Mouse (Mus musculus): ENCODE measurements around the gene Ppp1r16b. TPM values are rescaled to one million over a fixed set of nuclear protein-coding genes. Genes with fewer than 3 reads are reported as not detected.

The Ppp1r16b gene
- polyA plus RNA-seq, 1 experiment from 2014 or later: 4.5 TPM

- no peak overlapping the region for H3K9ac ChIP-seq (ENCODE audit: low read depth, low read length)
- no peak overlapping the region for H3K4me3 ChIP-seq (ENCODE audit: low read depth, low read length)
- 35% methylated on average over 6 of the region's 6 CpGs for WGBS (ENCODE audit: insufficient replicate concordance)
- no peaks in the 10 kb centered on the region for H3K4me1 ChIP-seq (ENCODE audit: control insufficient read depth, insufficient read depth, low read length)
- ATAC-seq (replicated peaks; ENCODE audit: insufficient number of reproducible peaks, low FRiP score, low TSS enrichment): peak; percentile 69
- H3K27ac ChIP-seq (ENCODE audit: low read depth, low read length): 0 out of 2 replicates have a peak overlapping the region, but pooled peaks have one; percentile 17
- no peak overlapping the region for H3K4me2 ChIP-seq
- no peaks in the 10 kb centered on the region for H3K36me3 ChIP-seq (ENCODE audit: control insufficient read depth, insufficient read depth, low read length)
- no peaks in the 10 kb centered on the region for H3K9me3 ChIP-seq (replicated peaks; ENCODE audit: control insufficient read depth, low read length)
- H3K27me3 ChIP-seq (ENCODE audit: control insufficient read depth, insufficient read depth, low read length): no peaks in the 10 kb centered on the region
Observed at GRCm38 (mm10) chr2:158658822-158659221, 6.4 kb upstream of the Ppp1r16b start.

- Histone ChIP-seq H3K4me2 (no peak overlapping the region), H3K9ac (ENCODE audit: low read depth, low read length) (no peak overlapping the region), H3K27ac (ENCODE audit: low read depth, low read length) (0 out of 2 replicates have a peak overlapping the region, but pooled peaks have one; percentile 17), H3K4me1 (ENCODE audit: control insufficient read depth, insufficient read depth, low read length) (no peaks in the 10 kb centered on the region), H3K27me3 (ENCODE audit: control insufficient read depth, insufficient read depth, low read length) (no peaks in the 10 kb centered on the region), H3K4me3 (ENCODE audit: low read depth, low read length) (no peak overlapping the region), H3K36me3 (ENCODE audit: control insufficient read depth, insufficient read depth, low read length) (no peaks in the 10 kb centered on the region), H3K9me3 (replicated peaks; ENCODE audit: control insufficient read depth, low read length) (no peaks in the 10 kb centered on the region)
- WGBS (ENCODE audit: insufficient replicate concordance): 67% methylated on average over 3 of the region's 3 CpGs
- no peak for ATAC-seq (replicated peaks; ENCODE audit: insufficient number of reproducible peaks, low FRiP score, low TSS enrichment)
Observed at GRCm38 (mm10) chr2:158659346-158659745, 5.9 kb upstream of the Ppp1r16b start.

DNA sequence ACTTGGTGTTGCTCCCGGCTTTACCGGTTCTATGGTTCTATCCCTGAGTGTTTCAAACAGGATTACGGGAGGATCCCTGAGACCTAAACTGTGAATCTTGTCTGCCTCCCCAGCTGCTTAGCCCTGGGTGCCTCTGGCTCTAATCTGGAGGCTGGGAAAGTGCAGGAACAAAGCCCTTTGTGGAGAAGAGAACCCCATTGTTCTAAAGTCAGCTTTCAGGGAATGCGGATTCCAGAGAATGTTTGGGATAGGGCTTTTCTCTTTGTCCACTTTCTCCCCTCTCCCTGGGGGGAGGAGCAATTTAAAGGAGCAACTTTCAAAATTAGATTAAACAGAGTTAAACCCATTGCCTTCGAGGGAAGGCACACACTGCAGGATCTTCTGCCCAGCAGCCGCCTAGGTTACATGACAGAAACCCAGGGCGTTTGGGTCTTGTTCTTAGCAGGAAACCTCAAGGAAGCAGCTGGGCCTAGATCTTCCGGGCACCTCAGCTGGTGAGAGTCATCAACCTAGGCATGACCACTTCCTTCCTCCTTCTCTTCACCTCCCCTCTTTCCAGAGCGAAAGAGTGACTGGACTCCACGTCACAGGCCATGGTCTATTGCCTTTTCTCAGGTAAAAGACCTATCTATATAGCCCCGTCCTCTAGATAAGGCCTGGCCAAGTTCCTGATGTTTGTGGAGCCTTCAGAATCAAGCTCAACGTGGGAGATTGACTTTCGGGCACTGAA is 1.0 kb downstream of the Ppp1r16b start:
- H3K4me1 ChIP-seq (ENCODE audit: control insufficient read depth, insufficient read depth, low read length): peaks cover 11% of the 10 kb centered on the region
- H3K27me3 ChIP-seq (ENCODE audit: control insufficient read depth, insufficient read depth, low read length): peaks cover 35% of the 10 kb centered on the region
- no peak overlapping the region for H3K4me3 ChIP-seq (ENCODE audit: low read depth, low read length)
- no peak overlapping the region for H3K27ac ChIP-seq (ENCODE audit: low read depth, low read length)
- no peak overlapping the region for H3K9ac ChIP-seq (ENCODE audit: low read depth, low read length)
- 33% methylated on average over 13 of the region's 13 CpGs for WGBS (ENCODE audit: insufficient replicate concordance)
- no peaks in the 10 kb centered on the region for H3K9me3 ChIP-seq (replicated peaks; ENCODE audit: control insufficient read depth, low read length)
- H3K4me2 ChIP-seq: no peak overlapping the region; the same call in 1 of the 2 replicates
- H3K36me3 ChIP-seq (ENCODE audit: control insufficient read depth, insufficient read depth, low read length): no peaks in the 10 kb centered on the region
- no peak for ATAC-seq (replicated peaks; ENCODE audit: insufficient number of reproducible peaks, low FRiP score, low TSS enrichment)

GRCm38 (mm10) chr2:158667022-158667670 is 1.9 kb downstream of the Ppp1r16b start:
- H3K9me3 ChIP-seq (replicated peaks; ENCODE audit: control insufficient read depth, low read length): no peaks in the 10 kb centered on the region
- peak overlapping the region; percentile 68 for H3K9ac ChIP-seq (ENCODE audit: low read depth, low read length)
- no peak overlapping the region for H3K27ac ChIP-seq (ENCODE audit: low read depth, low read length)
- peak; percentile 67 for ATAC-seq (replicated peaks; ENCODE audit: insufficient number of reproducible peaks, low FRiP score, low TSS enrichment)
- no peaks in the 10 kb centered on the region for H3K36me3 ChIP-seq (ENCODE audit: control insufficient read depth, insufficient read depth, low read length)
- H3K4me2 ChIP-seq: peak overlapping the region; percentile 83
- WGBS (ENCODE audit: insufficient replicate concordance): under 1% methylated on average over 47 of the region's 47 CpGs
- peaks cover 11% of the 10 kb centered on the region for H3K4me1 ChIP-seq (ENCODE audit: control insufficient read depth, insufficient read depth, low read length)
- H3K4me3 ChIP-seq (ENCODE audit: low read depth, low read length): peak overlapping the region; percentile 56
- H3K27me3 ChIP-seq (ENCODE audit: control insufficient read depth, insufficient read depth, low read length): peaks cover 35% of the 10 kb centered on the region

- Histone ChIP-seq H3K9ac (ENCODE audit: low read depth, low read length) (peak overlapping the region; percentile 68), H3K27ac (ENCODE audit: low read depth, low read length) (no peak overlapping the region), H3K9me3 (replicated peaks; ENCODE audit: control insufficient read depth, low read length) (no peaks in the 10 kb centered on the region), H3K27me3 (ENCODE audit: control insufficient read depth, insufficient read depth, low read length) (peaks cover 35% of the 10 kb centered on the region), H3K4me3 (ENCODE audit: low read depth, low read length) (peak overlapping the region; percentile 56), H3K4me2 (peak overlapping the region; percentile 83), H3K36me3 (ENCODE audit: control insufficient read depth, insufficient read depth, low read length) (no peaks in the 10 kb centered on the region), H3K4me1 (ENCODE audit: control insufficient read depth, insufficient read depth, low read length) (peaks cover 16% of the 10 kb centered on the region)
- under 1% methylated on average over 54 of the region's 54 CpGs for WGBS (ENCODE audit: insufficient replicate concordance)
- ATAC-seq (replicated peaks; ENCODE audit: insufficient number of reproducible peaks, low FRiP score, low TSS enrichment): 0 out of 2 replicates have a peak, but pooled peaks have one; percentile 36
Observed at GRCm38 (mm10) chr2:158667671-158668432, 2.7 kb downstream of the Ppp1r16b start.

DNA sequence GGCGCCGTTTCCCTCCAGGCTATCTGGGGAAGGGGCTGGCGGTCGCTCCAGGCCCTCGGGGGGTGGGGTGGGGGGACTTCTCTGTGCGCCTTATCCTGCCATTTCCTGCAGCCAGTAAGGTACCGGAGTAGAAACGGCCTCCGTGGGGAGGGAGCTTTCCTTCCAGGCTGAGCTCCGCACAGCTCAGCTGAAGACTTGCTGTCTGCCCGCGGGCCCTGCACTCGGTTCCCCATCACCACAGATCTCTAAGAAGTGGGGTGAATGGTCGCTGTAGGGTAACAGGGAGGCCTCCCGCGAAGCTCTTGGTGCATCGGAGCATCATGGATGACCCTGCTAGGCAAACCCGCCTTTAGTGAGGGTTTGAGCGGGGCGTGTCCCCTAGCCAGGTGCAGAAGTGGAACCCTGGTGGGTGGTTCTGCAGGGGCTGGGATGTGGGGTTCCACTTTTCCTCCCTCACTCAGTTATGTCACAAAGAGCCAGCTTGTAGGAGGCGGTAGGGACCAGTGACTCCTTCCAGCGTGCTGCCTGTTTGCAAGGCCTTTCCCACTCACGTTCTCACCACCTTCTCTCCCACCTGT is 3.3 kb downstream of the Ppp1r16b start:
- Histone ChIP-seq H3K9ac (ENCODE audit: low read depth, low read length) (peak overlapping the region; percentile 68), H3K9me3 (replicated peaks; ENCODE audit: control insufficient read depth, low read length) (no peaks in the 10 kb centered on the region), H3K4me1 (ENCODE audit: control insufficient read depth, insufficient read depth, low read length) (peaks cover 19% of the 10 kb centered on the region), H3K4me2 (peak overlapping the region; percentile 83), H3K4me3 (ENCODE audit: low read depth, low read length) (peak overlapping the region; percentile 56), H3K27me3 (ENCODE audit: control insufficient read depth, insufficient read depth, low read length) (peaks cover 35% of the 10 kb centered on the region), H3K36me3 (ENCODE audit: control insufficient read depth, insufficient read depth, low read length) (no peaks in the 10 kb centered on the region), H3K27ac (ENCODE audit: low read depth, low read length) (0 out of 2 replicates have a peak overlapping the region, but pooled peaks have one; percentile 4)
- no peak for ATAC-seq (replicated peaks; ENCODE audit: insufficient number of reproducible peaks, low FRiP score, low TSS enrichment)
- WGBS (ENCODE audit: insufficient replicate concordance): 8% methylated on average over 23 of the region's 23 CpGs

GRCm38 (mm10) chr2:158669199-158670195 is 4.3 kb downstream of the Ppp1r16b start:
- Histone ChIP-seq H3K4me1 (ENCODE audit: control insufficient read depth, insufficient read depth, low read length) (peaks cover 29% of the 10 kb centered on the region), H3K4me3 (ENCODE audit: low read depth, low read length) (no peak overlapping the region), H3K27ac (ENCODE audit: low read depth, low read length) (no peak overlapping the region), H3K9ac (ENCODE audit: low read depth, low read length) (no peak overlapping the region), H3K4me2 (no peak overlapping the region), H3K36me3 (ENCODE audit: control insufficient read depth, insufficient read depth, low read length) (no peaks in the 10 kb centered on the region), H3K9me3 (replicated peaks; ENCODE audit: control insufficient read depth, low read length) (no peaks in the 10 kb centered on the region), H3K27me3 (ENCODE audit: control insufficient read depth, insufficient read depth, low read length) (peaks cover 35% of the 10 kb centered on the region)
- WGBS (ENCODE audit: insufficient replicate concordance): 47% methylated on average over 13 of the region's 13 CpGs
- no peak for ATAC-seq (replicated peaks; ENCODE audit: insufficient number of reproducible peaks, low FRiP score, low TSS enrichment)

Data from heart, embryonic 11.5 days (tissue).